Mouse (Mus musculus): ENCODE results near the gene Cd180. TPM values are rescaled to one million over a fixed set of nuclear protein-coding genes. Genes with fewer than 3 reads are reported as not detected.

Cd180 gene
- polyA plus RNA-seq, 1 experiment from 2014 or later: 0.64 TPM

DNA sequence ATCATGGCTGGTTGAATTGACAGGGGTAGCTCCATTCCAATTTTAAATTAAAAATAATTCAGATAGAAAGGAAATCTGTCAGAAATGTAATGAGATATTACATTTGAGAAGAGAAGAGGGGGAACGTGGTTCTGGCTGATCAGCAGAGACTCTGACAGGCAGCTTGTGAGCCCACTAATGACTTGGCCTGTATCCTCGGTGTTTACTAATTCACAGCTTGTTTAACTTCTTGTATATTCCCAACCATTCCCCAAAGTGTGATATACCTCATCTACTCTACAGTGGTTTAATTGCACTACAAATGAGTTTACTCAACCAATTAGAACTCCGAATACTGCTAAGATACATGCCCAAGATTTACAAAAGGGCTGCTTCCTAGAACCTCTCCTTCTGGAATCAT, 85.9 kb downstream of the Cd180 start:
- 92% methylated on average over 3 of the region's 3 CpGs for WGBS
- H3K27ac ChIP-seq (ENCODE audit: low read length): no peak overlapping the region

DNA sequence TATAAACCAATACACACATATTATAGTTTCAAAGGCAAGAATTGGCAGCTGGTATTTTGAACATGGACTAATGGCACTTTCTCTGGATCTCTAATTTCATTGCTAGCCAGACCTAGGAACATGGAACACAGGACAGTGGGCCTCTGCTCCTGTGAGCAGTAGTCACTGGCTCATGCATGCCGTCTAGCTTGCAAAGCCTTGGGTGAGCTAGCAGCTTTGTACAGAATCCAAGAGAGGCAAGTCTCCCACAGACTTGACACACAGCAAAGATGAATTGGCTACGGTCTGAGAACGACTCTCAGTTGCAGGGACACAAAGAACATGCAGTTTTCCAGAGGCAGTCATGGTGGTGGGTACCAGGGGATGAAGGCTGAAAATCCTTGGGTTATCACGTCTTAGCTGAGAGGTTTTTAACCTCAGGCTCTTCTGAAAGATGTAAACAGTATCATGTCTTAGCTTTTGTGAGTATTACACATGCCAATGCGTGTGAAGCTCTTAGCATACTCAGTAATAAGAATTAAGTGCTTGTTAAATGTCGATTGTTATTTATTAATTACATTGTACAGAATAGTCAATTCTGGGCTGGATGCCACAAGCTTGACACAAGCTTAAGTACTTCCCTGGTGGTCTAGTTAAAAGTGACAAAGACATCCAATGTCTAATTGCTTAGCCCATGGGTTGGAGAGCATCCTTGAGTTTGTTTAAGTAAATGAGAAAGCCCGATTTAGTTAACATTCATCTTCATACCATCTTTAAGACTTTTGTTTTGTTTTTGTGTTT, 90.4 kb downstream of the Cd180 start:
- no peak for ATAC-seq (ENCODE audit: low read depth)
- Histone ChIP-seq H3K4me2 (ENCODE audit: low read depth, low read length) (no peak overlapping the region), H3K9me3 (ENCODE audit: control insufficient read depth, low read length) (no peaks in the 10 kb centered on the region), H3K4me1 (replicated peaks; ENCODE audit: control insufficient read depth, insufficient read depth, low read length) (no peaks in the 10 kb centered on the region), H3K4me3 (ENCODE audit: low read length) (no peak overlapping the region), H3K9ac (ENCODE audit: low read length) (no peak overlapping the region), H3K27me3 (ENCODE audit: control insufficient read depth, insufficient read depth, low read depth, low read length) (no peaks in the 10 kb centered on the region), H3K27ac (ENCODE audit: low read length) (no peak overlapping the region), H3K36me3 (ENCODE audit: control insufficient read depth, insufficient read depth, low read length) (peaks cover 15% of the 10 kb centered on the region)
- WGBS: 53% methylated on average over 7 of the region's 7 CpGs

More for the DNA sequence above, 85.9 kb downstream of the Cd180 start:
- H3K4me1 ChIP-seq (replicated peaks; ENCODE audit: control insufficient read depth, insufficient read depth, low read length): no peaks in the 10 kb centered on the region
- no peak overlapping the region for H3K9ac ChIP-seq (ENCODE audit: low read length)
- no peak overlapping the region for H3K4me3 ChIP-seq (ENCODE audit: low read length)
- no peaks in the 10 kb centered on the region for H3K9me3 ChIP-seq (ENCODE audit: control insufficient read depth, low read length)
- no peak for ATAC-seq (ENCODE audit: low read depth)
- peaks cover 13% of the 10 kb centered on the region for H3K36me3 ChIP-seq (ENCODE audit: control insufficient read depth, insufficient read depth, low read length)
- no peaks in the 10 kb centered on the region for H3K27me3 ChIP-seq (ENCODE audit: control insufficient read depth, insufficient read depth, low read depth, low read length)
- H3K4me2 ChIP-seq (ENCODE audit: low read depth, low read length): no peak overlapping the region

- H3K9ac ChIP-seq (ENCODE audit: low read length): no peak overlapping the region
- no peaks in the 10 kb centered on the region for H3K27me3 ChIP-seq (ENCODE audit: control insufficient read depth, insufficient read depth, low read depth, low read length)
- ATAC-seq (ENCODE audit: low read depth): no peak
- no peaks in the 10 kb centered on the region for H3K9me3 ChIP-seq (ENCODE audit: control insufficient read depth, low read length)
- H3K4me3 ChIP-seq (ENCODE audit: low read length): no peak overlapping the region
- no peak overlapping the region for H3K27ac ChIP-seq (ENCODE audit: low read length)
- 88% methylated on average over 10 of the region's 10 CpGs for WGBS
- no peaks in the 10 kb centered on the region for H3K4me1 ChIP-seq (replicated peaks; ENCODE audit: control insufficient read depth, insufficient read depth, low read length)
- no peak overlapping the region for H3K4me2 ChIP-seq (ENCODE audit: low read depth, low read length)
- peaks cover 13% of the 10 kb centered on the region for H3K36me3 ChIP-seq (ENCODE audit: control insufficient read depth, insufficient read depth, low read length)
These were observed 93.4 kb downstream of the Cd180 start for GRCm38 (mm10) chr13:102786666-102787230.

All from lung, embryonic 16.5 days (tissue).